8 mouse cellular contexts compared by ENCODE assay signal in the genomic region with DNA sequence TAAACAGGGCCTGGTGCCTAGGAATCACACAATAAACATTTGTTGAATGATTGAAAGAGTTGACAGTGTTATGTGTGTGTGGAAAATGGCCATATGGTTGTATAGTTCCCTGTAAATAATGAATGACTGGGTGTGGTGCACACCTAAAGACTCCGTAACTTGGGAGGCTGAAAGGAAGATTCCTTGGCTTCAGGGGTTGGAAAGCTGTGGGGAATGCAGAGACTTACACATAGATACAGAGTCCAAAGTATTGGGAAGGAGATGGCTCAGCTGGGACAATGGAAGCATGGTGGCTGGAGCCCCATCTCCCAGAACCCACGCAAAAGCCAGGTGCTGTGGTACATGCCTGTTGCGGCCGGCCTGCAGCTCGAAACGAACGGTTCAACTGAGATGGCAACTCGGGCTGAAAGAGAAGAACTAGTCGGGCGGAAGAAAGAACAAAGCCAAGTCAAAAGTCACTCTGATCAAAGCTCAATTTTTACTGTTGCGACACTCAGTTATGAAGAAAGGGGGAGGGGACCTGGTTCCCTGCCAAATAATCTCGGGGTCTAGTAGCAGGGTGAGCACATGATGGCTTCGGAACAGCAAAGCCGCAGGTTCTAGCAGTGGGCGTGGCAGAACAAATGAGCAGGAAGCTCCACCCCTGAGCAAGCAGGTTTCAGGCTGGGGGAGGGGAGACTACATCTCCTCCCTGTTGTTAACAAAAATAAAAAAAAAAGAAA. TPM values are rescaled to one million over a fixed set of nuclear protein-coding genes. Genes with fewer than 3 reads are reported as not detected.
A peak's percentile ranks its signal among the peaks of the same experiment; 100 is the strongest.
DNase-seq lines count a peak whose midpoint lies in the region; ATAC-seq and TF ChIP-seq lines count a peak whose summit lies in the region.

No protein-coding gene starts in this region.

- peak overlapping the region; percentile 22; the same call in 1 of the 2 replicates for H3K4me2 ChIP-seq in neural tube, embryonic 13.5 days
- H3K4me2 ChIP-seq in hindbrain, embryonic 14.5 days (replicated peaks): peak overlapping the region; percentile 24; the same call in 1 of the 2 replicates
- H3K4me2 ChIP-seq in liver, postnatal 0 days (ENCODE audit: low read depth, low read length): no peak overlapping the region
- peak overlapping the region; percentile 3; the same call in 1 of the 2 replicates for H3K4me2 ChIP-seq in stomach, embryonic 16.5 days (ENCODE audit: low read depth, low read length)

- H3K27me3 ChIP-seq in neural tube, embryonic 13.5 days: no peaks in the 10 kb centered on the region
- no peaks in the 10 kb centered on the region for H3K27me3 ChIP-seq in hindbrain, embryonic 14.5 days (ENCODE audit: control insufficient read depth, insufficient read depth, low read length)
- no peaks in the 10 kb centered on the region for H3K27me3 ChIP-seq in liver, postnatal 0 days (ENCODE audit: insufficient read depth, low read length)
- H3K27me3 ChIP-seq in stomach, embryonic 16.5 days (ENCODE audit: control insufficient read depth, insufficient read depth, low read length): no peaks in the 10 kb centered on the region

- no peak for ATAC-seq in neural tube, embryonic 13.5 days (ENCODE audit: low read depth)
- ATAC-seq in hindbrain, embryonic 14.5 days (ENCODE audit: low FRiP score): no peak
- ATAC-seq in liver, postnatal 0 days: 0 out of 2 replicates have a peak, but pooled peaks have one; percentile 21
- ATAC-seq in stomach, embryonic 16.5 days (ENCODE audit: insufficient read depth, low FRiP score): no peak

- no peaks in the 10 kb centered on the region for H3K9me3 ChIP-seq in neural tube, embryonic 13.5 days
- no peaks in the 10 kb centered on the region for H3K9me3 ChIP-seq in hindbrain, embryonic 14.5 days (ENCODE audit: control insufficient read depth, low read length)
- H3K9me3 ChIP-seq in liver, postnatal 0 days (ENCODE audit: low read length): no peaks in the 10 kb centered on the region
- H3K9me3 ChIP-seq in stomach, embryonic 16.5 days (replicated peaks; ENCODE audit: control insufficient read depth, low read length): no peaks in the 10 kb centered on the region

- no peak overlapping the region for H3K27ac ChIP-seq in neural tube, embryonic 13.5 days (replicated peaks)
- no peak overlapping the region for H3K27ac ChIP-seq in hindbrain, embryonic 14.5 days
- no peak overlapping the region for H3K27ac ChIP-seq in liver, postnatal 0 days (ENCODE audit: low read depth)
- H3K27ac ChIP-seq in stomach, embryonic 16.5 days (ENCODE audit: low read length): no peak overlapping the region

- no peak for TF ChIP-seq EP300 in liver, postnatal 0 days (IDR thresholded peaks at IDR 0.05; ENCODE audit: low read depth)

- TF ChIP-seq CTCF in liver, postnatal 0 days (IDR thresholded peaks at IDR 0.05; ENCODE audit: low read depth): no peak

- DNase-seq in neural tube, embryonic 10.5 days (ENCODE audit: extremely low spot score, low spot score): no peak
- no peak for DNase-seq in hindbrain, embryonic 14.5 days (ENCODE audit: low spot score)
- peak; percentile 62 for DNase-seq in liver, postnatal 0 days
- no peak for DNase-seq in layer of hippocampus, adult 9-10 months (ENCODE audit: low spot score)
- DNase-seq in cerebellum, adult 9-10 months: no peak
- no peak for DNase-seq in gastrocnemius, adult 8-10 months (ENCODE audit: low spot score in 2 of 2)

- no peak overlapping the region for H3K4me3 ChIP-seq in neural tube, embryonic 13.5 days
- no peak overlapping the region for H3K4me3 ChIP-seq in hindbrain, embryonic 14.5 days (replicated peaks; ENCODE audit: low read length)
- no peak overlapping the region for H3K4me3 ChIP-seq in liver, postnatal 0 days (ENCODE audit: low read depth, low read length)
- H3K4me3 ChIP-seq in stomach, embryonic 16.5 days (replicated peaks; ENCODE audit: low read length): no peak overlapping the region

- 49% methylated on average over 15 of the region's 15 CpGs for WGBS in neural tube, embryonic 13.5 days
- 46% methylated on average over 15 of the region's 15 CpGs for WGBS in hindbrain, embryonic 14.5 days
- 43% methylated on average over 15 of the region's 15 CpGs for WGBS in liver, postnatal 0 days (ENCODE audit: insufficient replicate concordance)
- 52% methylated on average over 15 of the region's 15 CpGs for WGBS in stomach, embryonic 16.5 days

- H3K9ac ChIP-seq in neural tube, embryonic 13.5 days: no peak overlapping the region
- H3K9ac ChIP-seq in hindbrain, embryonic 14.5 days: no peak overlapping the region
- no peak overlapping the region for H3K9ac ChIP-seq in liver, postnatal 0 days (replicated peaks)
- no peak overlapping the region for H3K9ac ChIP-seq in stomach, embryonic 16.5 days (ENCODE audit: low read length)

- no peaks in the 10 kb centered on the region for H3K4me1 ChIP-seq in neural tube, embryonic 13.5 days (replicated peaks)
- H3K4me1 ChIP-seq in hindbrain, embryonic 14.5 days (replicated peaks; ENCODE audit: control insufficient read depth, insufficient read depth, low read length): no peaks in the 10 kb centered on the region
- peaks cover 2% of the 10 kb centered on the region; the same call in 1 of the 2 replicates for H3K4me1 ChIP-seq in liver, postnatal 0 days (ENCODE audit: insufficient read depth)
- H3K4me1 ChIP-seq in stomach, embryonic 16.5 days (ENCODE audit: control insufficient read depth, insufficient read depth, low read length): no peaks in the 10 kb centered on the region; the same call in 1 of the 2 replicates

- H3K36me3 ChIP-seq in neural tube, embryonic 13.5 days: no peaks in the 10 kb centered on the region
- H3K36me3 ChIP-seq in hindbrain, embryonic 14.5 days (replicated peaks; ENCODE audit: control insufficient read depth, insufficient read depth): no peaks in the 10 kb centered on the region
- no peaks in the 10 kb centered on the region for H3K36me3 ChIP-seq in liver, postnatal 0 days (replicated peaks; ENCODE audit: insufficient read depth, low read length)
- no peaks in the 10 kb centered on the region for H3K36me3 ChIP-seq in stomach, embryonic 16.5 days (ENCODE audit: control insufficient read depth, insufficient read depth, low read length)

RNA-seq across cellular contexts. Expression of a gene that starts 1.9 kb away (rescaled TPM):
- polyA plus RNA-seq in neural tube, embryonic 13.5 days (2015; fragmentation: Nextera tagmentation; extraction: Ambion mirVana): 0.63 and 0.68 TPM in 2 replicates
- polyA plus RNA-seq in hindbrain, embryonic 14.5 days (2014; fragmentation: Nextera tagmentation; extraction: Ambion mirVana): 0.69 and 0.79 TPM in 2 replicates
- polyA plus RNA-seq in liver, postnatal 0 days (2015; fragmentation: Nextera tagmentation; extraction: Ambion mirVana): 0.14 and 0.29 TPM in 2 replicates
- polyA plus RNA-seq in stomach, embryonic 16.5 days (2015; fragmentation: Nextera tagmentation; extraction: Ambion mirVana): 0.09 and 1.00 TPM in 2 replicates
- total RNA-seq in gastrocnemius, adult 8-10 months (2022): 10 to 100 TPM; 40.9 to 54.1 (median 47.2) TPM

RNA-seq across cellular contexts. Expression of a gene that starts 36.6 kb away (rescaled TPM):
- 5.4 and 6.1 TPM in 2 replicates for polyA plus RNA-seq in neural tube, embryonic 13.5 days (2015; fragmentation: Nextera tagmentation; extraction: Ambion mirVana)
- polyA plus RNA-seq in hindbrain, embryonic 14.5 days (2014; fragmentation: Nextera tagmentation; extraction: Ambion mirVana): 8.1 and 9.2 TPM in 2 replicates
- polyA plus RNA-seq in liver, postnatal 0 days (2015; fragmentation: Nextera tagmentation; extraction: Ambion mirVana): 0.88 and 0.89 TPM in 2 replicates
- 3.1 and 3.6 TPM in 2 replicates for polyA plus RNA-seq in stomach, embryonic 16.5 days (2015; fragmentation: Nextera tagmentation; extraction: Ambion mirVana)
- total RNA-seq in gastrocnemius, adult 8-10 months (2022): 10 to 100 TPM; 20.6 to 27.5 (median 24.7) TPM

RNA-seq across cellular contexts. Expression of a gene that starts 47.8 kb away (rescaled TPM):
- 10.3 and 15.2 TPM in 2 replicates for polyA plus RNA-seq in neural tube, embryonic 13.5 days (2015; fragmentation: Nextera tagmentation; extraction: Ambion mirVana)
- polyA plus RNA-seq in hindbrain, embryonic 14.5 days (2014; fragmentation: Nextera tagmentation; extraction: Ambion mirVana): 10.6 and 11.7 TPM in 2 replicates
- polyA plus RNA-seq in liver, postnatal 0 days (2015; fragmentation: Nextera tagmentation; extraction: Ambion mirVana): 42.5 and 43.9 TPM in 2 replicates
- 44.7 and 46.8 TPM in 2 replicates for polyA plus RNA-seq in stomach, embryonic 16.5 days (2015; fragmentation: Nextera tagmentation; extraction: Ambion mirVana)
- total RNA-seq in gastrocnemius, adult 8-10 months (2022): 1 to 10 TPM; 2.2 to 6.3 (median 4.4) TPM
